Mouse (Mus musculus) frontal cortex, postnatal 25 days (tissue): ENCODE measurements around the gene Rab11a.
"Not testable (repeated sequence)": the region's sequence is repeated elsewhere in the genome, so short reads cannot be mapped to it uniquely, and the experiment has no call there.

Experiments
- DNase-seq, 2 experiments: peaks; one replicate each; pipeline ENCODE4 v3.0.0; 2022; ENCODE audit warnings: low spot score in 2 of 2

Gene Rab11a

DNA sequence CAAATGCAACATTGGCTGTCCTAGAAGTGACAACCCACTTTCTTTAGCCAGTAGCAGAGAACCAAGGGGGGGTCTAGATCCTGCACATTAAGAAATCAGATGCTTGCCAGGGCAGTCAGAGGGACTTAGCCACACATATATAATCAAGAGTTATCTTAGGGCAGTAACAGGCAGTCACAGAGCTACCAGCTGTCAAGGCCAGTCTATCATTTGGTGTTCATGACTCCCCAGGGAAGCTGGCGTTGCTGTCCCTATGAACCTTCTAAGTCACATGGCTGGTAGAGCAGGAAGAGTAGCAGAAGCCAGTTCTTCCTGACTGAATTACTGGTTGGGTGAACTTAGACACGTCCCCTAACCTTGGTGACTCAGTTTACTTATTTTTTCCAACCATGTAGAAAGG is 44.5 kb downstream of the Rab11a start:
- DNase-seq = no peak

DNA sequence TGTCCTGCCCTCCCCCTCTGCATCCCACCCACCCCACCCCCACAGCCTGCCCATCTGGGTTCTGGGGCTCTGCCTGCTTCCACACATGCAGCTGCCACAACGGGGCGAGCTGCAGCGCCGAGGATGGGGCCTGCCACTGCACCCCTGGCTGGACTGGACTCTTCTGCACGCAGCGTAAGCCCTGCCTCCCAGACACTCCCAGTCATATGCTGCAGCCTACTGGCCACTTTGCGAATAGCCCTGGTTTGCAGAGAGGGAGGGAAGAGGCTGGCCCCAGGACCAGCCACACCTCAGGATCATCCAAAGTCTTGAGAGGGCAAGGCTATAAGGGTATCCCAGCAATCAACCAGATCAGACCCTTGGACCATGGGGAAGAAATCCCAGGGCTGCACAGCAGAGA is 46.4 kb downstream of the Rab11a start:
- peak in 1 of 2 experiments; percentile 26 for DNase-seq

DNA sequence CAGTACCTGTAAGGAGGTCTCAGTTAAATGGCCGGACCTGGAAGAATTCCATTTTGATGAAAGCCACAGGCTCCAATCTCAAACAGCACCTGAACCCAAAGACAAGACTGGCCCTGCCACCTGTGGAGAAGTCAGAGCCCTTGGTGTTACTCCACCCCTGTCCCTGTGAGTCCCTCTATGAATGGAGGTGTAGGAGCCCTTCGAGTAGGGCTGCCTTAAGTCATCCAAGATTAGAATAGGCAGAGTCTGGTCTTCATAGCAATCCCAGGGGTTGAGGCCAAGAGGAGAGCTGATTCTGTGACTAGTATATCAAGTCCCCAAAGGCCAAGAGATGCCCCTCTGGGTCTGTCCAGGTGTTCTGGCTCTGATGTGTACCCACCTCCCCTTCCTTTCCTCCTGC is 46.8 kb downstream of the Rab11a start:
- DNase-seq = no peak

DNA sequence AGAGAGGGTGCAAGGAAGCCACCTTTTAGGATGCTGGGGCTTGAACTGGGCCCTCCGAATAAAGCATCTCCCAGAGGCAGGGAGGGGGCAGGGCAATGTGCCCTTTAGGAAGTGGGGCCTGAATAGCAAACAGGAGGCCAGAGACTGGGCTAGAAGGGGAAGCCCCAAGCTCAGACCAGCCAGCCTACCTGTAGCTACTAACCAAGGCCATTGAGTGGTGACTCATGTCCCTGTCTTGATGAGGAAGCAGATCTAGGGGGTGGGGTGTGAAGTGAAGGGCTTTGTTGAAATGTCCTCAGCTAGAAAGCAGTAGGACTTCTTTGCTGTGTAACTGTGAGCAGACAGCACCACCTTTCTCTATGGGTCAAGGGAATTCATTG is 49.6 kb downstream of the Rab11a start:
- no peak for DNase-seq

DNA sequence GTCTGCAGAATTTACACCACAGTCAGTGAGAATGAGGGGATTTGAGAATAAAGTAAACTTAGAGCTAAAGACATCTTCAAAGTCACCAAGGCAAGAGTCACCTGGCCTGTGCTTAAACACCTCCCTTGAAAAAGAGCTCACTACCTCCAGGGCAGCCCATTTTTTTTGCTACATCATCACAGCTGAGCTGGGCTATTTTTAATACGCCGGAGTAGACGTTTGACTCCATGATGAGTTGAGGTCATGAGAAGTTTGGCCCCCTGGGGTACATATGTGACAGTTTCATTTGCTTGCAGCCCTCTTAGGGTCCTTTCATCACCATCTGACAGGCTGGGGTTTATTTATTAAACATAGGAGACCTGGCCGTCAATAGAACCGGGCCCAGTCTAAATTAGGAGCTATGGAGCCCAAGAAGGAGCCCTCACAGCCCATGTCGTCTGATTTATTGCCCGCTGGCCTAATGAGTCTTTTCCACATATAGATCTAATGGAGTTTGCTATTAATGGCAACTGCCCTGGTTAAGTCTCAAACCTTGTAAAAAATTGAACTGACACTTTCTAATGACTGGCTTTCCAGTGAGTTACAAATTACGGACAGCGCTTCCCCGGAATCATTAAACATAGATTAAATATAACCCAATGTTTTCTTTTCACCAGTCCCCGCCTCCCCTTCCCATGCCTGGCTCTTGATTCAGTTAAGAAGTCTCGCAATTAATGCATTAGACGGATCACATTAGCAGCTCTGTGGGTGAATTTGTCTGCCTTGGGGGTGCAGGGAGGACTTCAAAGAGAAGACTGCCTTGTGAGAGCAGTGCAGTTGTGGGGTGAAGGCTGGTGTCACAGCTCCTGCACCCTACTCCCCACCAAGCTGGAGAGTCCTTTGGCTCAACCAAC is 50.2 kb downstream of the Rab11a start:
- no peak for DNase-seq

DNA sequence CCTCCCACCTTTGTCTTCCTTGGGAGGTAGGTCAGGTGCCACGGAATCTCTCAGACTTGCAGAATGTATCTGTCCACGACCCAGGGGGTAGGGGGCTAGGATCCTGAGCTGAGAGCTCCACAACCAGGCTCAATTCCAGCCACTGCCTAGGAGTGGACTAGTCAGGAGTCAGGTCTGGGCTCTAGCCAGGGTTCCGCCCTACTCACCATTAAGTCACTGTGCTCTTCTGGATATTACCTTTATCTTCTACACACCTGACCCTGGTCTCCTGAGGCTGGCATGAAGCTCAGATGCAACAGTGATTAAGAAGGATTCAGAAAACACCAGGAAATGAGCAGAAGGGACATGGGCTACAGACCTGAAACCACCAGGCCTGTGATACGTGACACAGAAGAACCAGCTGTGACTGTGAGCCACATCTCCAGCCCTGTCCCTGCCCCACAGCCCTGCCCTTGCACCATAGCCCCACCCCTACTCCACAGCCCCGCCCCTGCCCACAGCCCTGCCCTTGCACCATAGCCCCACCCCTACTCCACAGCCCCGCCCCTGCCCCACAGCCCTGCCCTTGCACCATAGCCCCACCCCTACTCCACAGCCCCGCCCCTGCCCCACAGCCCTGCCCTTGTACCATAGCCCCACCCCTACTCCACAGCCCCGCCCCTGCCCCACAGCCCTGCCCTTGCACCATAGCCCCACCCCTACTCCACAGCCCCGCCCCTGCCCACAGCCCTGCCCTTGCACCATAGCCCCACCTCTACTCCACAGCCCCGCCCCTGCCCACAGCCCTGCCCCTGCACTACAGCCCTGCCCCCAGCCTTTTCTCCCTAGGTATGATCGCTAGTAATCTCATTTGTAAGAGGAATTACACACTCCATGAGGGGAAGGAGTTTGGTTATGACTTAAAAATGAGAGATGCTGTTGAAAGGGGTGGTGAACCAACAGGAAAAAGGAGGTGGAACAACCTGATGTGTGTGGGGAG is 65.9 kb downstream of the Rab11a start:
- DNase-seq = not testable (repeated sequence)

DNA sequence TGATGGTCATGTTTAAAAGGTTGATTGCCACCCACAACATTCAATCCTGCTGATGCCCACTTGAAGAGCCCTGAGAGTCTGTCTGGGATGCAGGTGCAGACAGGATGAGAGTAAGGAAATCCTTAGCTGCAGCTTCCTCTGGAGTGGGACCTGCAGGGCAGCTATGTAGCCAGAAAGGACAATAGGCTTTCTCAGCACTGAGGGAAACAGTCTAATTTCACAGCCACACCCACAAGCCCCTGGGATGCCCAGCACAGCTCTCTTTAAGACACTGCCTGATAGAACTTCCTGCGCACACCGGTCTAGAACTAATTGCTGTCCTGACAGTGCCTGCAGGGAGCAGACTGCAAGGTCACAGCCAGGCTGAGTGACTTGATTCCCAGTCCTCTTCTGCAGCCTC is 69.6 kb downstream of the Rab11a start:
- no peak for DNase-seq

DNA sequence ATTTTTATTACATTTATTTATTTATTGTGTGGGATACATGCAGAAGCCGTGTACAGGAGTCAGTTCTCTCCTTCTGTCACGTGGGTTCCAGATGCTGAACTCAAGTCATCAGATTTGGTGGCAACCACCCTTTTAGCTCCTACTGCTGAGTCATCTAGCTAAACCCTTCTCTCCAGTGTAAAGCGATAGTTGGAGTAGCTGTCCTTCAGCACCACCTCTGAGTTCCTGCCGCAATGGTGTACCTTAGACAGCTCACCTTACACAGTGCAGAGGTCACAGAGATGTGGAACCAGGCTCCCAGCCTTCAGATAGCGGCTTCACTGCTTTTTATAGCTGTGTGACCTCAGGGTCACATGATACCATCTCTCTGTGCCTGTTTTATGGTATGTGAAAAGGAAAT is 70.0 kb downstream of the Rab11a start:
- no peak for DNase-seq

DNA sequence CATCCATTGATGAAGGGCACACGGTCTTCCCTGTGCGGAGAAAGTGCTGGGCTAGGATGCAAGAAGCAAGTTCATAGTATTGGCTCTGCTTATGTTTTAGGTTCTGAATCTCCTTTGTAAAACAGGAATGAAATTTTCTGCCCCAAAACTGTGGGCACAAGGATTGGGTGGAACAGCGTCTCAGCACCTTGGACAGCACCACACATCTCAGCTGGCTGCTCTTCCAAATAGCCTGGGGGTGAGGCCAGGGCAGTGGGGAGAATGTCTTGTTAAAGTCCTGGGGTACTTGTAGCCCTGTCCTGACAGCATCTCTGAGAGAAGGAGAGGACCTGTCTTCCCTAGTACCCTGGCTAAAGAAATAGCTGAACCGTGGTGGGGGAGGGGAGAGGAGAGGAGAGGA is 71.0 kb downstream of the Rab11a start:
- DNase-seq = no peak
